Mouse (Mus musculus): ENCODE measurements around the gene Hadhb.
"Not testable (repeated sequence)": the region's sequence is repeated elsewhere in the genome, so short reads cannot be mapped to it uniquely, and the experiment has no call there.

Gene Hadhb

GRCm38 (mm10) chr5:30172931-30173692 lies 18.1 kb downstream of the Hadhb start:
- DNase-seq (ENCODE audit: low read depth, low spot score): no peak

- peak; percentile 10 for DNase-seq (ENCODE audit: low read depth, low spot score)
Observed at GRCm38 (mm10) chr5:30175811-30176210, 20.8 kb downstream of the Hadhb start.

- DNase-seq (ENCODE audit: low read depth, low spot score): peak; percentile 5
Observed at GRCm38 (mm10) chr5:30187687-30188485, 32.8 kb downstream of the Hadhb start.

GRCm38 (mm10) chr5:30192452-30192851 lies 37.4 kb downstream of the Hadhb start:
- peak; percentile 9 for DNase-seq (ENCODE audit: low read depth, low spot score)

GRCm38 (mm10) chr5:30195340-30195739 lies 40.3 kb downstream of the Hadhb start:
- DNase-seq (ENCODE audit: low read depth, low spot score): no peak

- no peak for DNase-seq (ENCODE audit: low read depth, low spot score)
Observed at GRCm38 (mm10) chr5:30198257-30198656, 43.2 kb downstream of the Hadhb start.

GRCm38 (mm10) chr5:30201521-30201920 lies 46.5 kb downstream of the Hadhb start:
- peak; percentile 62 for DNase-seq (ENCODE audit: low read depth, low spot score)

GRCm38 (mm10) chr5:30202221-30202620 lies 47.2 kb downstream of the Hadhb start:
- DNase-seq (ENCODE audit: low read depth, low spot score): no peak

- no peak for DNase-seq (ENCODE audit: low read depth, low spot score)
Observed at GRCm38 (mm10) chr5:30203216-30203885, 48.3 kb downstream of the Hadhb start.

- DNase-seq (ENCODE audit: low read depth, low spot score): no peak
Observed at GRCm38 (mm10) chr5:30204441-30204840, 49.4 kb downstream of the Hadhb start.

- no peak for DNase-seq (ENCODE audit: low read depth, low spot score)
Observed at GRCm38 (mm10) chr5:30205034-30205433, 50.0 kb downstream of the Hadhb start.

- no peak for DNase-seq (ENCODE audit: low read depth, low spot score)
Observed at GRCm38 (mm10) chr5:30205493-30205892, 50.4 kb downstream of the Hadhb start, which contains the start of gene Adgrf3. TSS of gene Adgrf3 (minus strand) at chr5:30205722.

- DNase-seq (ENCODE audit: low read depth, low spot score): peak; percentile 66
Observed at GRCm38 (mm10) chr5:30207276-30207675, 52.2 kb downstream of the Hadhb start.

- not testable (repeated sequence) for DNase-seq (ENCODE audit: low read depth, low spot score)
Observed at GRCm38 (mm10) chr5:30210758-30211157, 55.7 kb downstream of the Hadhb start.

GRCm38 (mm10) chr5:30214889-30215288 lies 59.8 kb downstream of the Hadhb start:
- peak; percentile 79 for DNase-seq (ENCODE audit: low read depth, low spot score)

GRCm38 (mm10) chr5:30215970-30216369 lies 60.9 kb downstream of the Hadhb start:
- DNase-seq (ENCODE audit: low read depth, low spot score): peak; percentile 21

GRCm38 (mm10) chr5:30219715-30220114 lies 64.7 kb downstream of the Hadhb start:
- no peak for DNase-seq (ENCODE audit: low read depth, low spot score)

GRCm38 (mm10) chr5:30220666-30221065 lies 65.6 kb downstream of the Hadhb start:
- no peak for DNase-seq (ENCODE audit: low read depth, low spot score)

- peak; percentile 67 for DNase-seq (ENCODE audit: low read depth, low spot score)
Observed at GRCm38 (mm10) chr5:30222681-30223080, 67.6 kb downstream of the Hadhb start.

GRCm38 (mm10) chr5:30230901-30231300 lies 75.9 kb downstream of the Hadhb start:
- DNase-seq (ENCODE audit: low read depth, low spot score): peak; percentile 62

GRCm38 (mm10) chr5:30231891-30232270 lies 76.8 kb downstream of the Hadhb start:
- no peak for DNase-seq (ENCODE audit: low read depth, low spot score)
